10 mouse cellular contexts compared by ENCODE assay signal in the genomic region with DNA sequence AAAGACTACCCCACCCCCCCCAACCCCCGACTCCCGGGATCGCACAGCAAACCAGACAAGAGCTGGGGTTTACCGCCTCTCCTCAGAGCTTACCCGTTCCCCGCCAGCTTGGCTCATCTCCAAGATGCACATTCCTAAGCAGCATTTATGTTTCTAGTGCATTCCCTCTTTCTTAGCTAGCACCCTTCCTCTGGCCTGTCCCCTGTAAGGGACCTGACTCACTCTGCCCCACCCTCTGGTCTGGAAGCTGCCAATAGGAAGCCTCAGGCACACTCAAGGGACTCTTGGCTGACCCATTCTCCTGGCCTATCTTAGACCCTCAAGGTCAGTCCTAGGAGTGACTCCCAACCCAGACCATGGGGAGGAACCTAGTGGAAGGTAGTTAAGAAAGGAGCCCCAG. TPM values are rescaled to one million over a fixed set of nuclear protein-coding genes. Genes with fewer than 3 reads are reported as not detected.
DNase-seq lines count a peak whose midpoint lies in the region; ATAC-seq and TF ChIP-seq lines count a peak whose summit lies in the region.
"Had no signal": no experiment of that assay in that cellular context is flagged by ENCODE, and none has a peak within 500 bp of the region (broad histone marks: within the 10 kb centered on the region; RNA-seq: fewer than 3 reads in every experiment).

No protein-coding gene starts in this region.

- no peaks in the 10 kb centered on the region for H3K9me3 ChIP-seq in heart, postnatal 0 days (replicated peaks; ENCODE audit: control insufficient read depth, low read length)
- H3K9me3 ChIP-seq in ES-E14 (ENCODE audit: control insufficient read depth, insufficient read depth, low read depth, low read length): no peaks in the 10 kb centered on the region
- no peaks in the 10 kb centered on the region for H3K9me3 ChIP-seq in limb, embryonic 15.5 days

- TF ChIP-seq EP300 in heart, postnatal 0 days (IDR thresholded peaks at IDR 0.05; ENCODE audit: low read depth): no peak

- peak; percentile 27 for DNase-seq in heart, postnatal 0 days (ENCODE audit: low spot score)
- DNase-seq in heart, postnatal 14 days: no peak
- DNase-seq in ES-E14 (ENCODE audit: low read depth, low spot score): no peak
- no peak for DNase-seq in layer of hippocampus, adult 18-20 months (ENCODE audit: low spot score in 2 of 2)
- DNase-seq in right cerebral cortex, adult 18-20 months: no peak
- no peak for DNase-seq in cerebellum, adult 9-11 months
- DNase-seq: gastrocnemius, postnatal 10 days had no signal

- peaks cover 28% of the 10 kb centered on the region for H3K4me1 ChIP-seq in heart, postnatal 0 days (ENCODE audit: control insufficient read depth, insufficient read depth)
- peaks cover 6 to 15% of the 10 kb centered on the region in 2 experiments for H3K4me1 ChIP-seq in ES-E14 (ENCODE audit: control insufficient read depth in 2 of 2, insufficient read depth in 2 of 2, low read length in 2 of 2, poor library complexity in 1 of 2)
- H3K4me1 ChIP-seq in embryonic fibroblast, embryonic 13.5 days (ENCODE audit: control insufficient read depth, insufficient read depth, low read length): peaks cover 7% of the 10 kb centered on the region
- H3K4me1 ChIP-seq in limb, embryonic 15.5 days: peaks cover 35% of the 10 kb centered on the region

- peaks cover 25% of the 10 kb centered on the region for H3K36me3 ChIP-seq in heart, postnatal 0 days (replicated peaks; ENCODE audit: control insufficient read depth, insufficient read depth, low read length)
- H3K36me3 ChIP-seq in ES-E14 (ENCODE audit: control insufficient read depth, insufficient read depth, low read length, poor library complexity, severe bottlenecking): peaks cover 30% of the 10 kb centered on the region
- peaks cover 30% of the 10 kb centered on the region for H3K36me3 ChIP-seq in limb, embryonic 15.5 days

- WGBS in heart, postnatal 0 days: 21% methylated on average over 6 of the region's 6 CpGs
- 4% methylated on average over 6 of the region's 6 CpGs for WGBS in limb, embryonic 15.5 days

- no peak overlapping the region for H3K27ac ChIP-seq in heart, postnatal 0 days (ENCODE audit: low read depth)
- no peak overlapping the region for H3K27ac ChIP-seq in ES-E14 (ENCODE audit: insufficient read depth, low read depth, low read length, poor library complexity, severe bottlenecking)
- no peak overlapping the region; the same call in 1 of the 2 replicates for H3K27ac ChIP-seq in embryonic fibroblast, embryonic 13.5 days (ENCODE audit: insufficient read depth, low read length)
- peak overlapping the region; percentile 47; the same call in 1 of the 2 replicates for H3K27ac ChIP-seq in limb, embryonic 15.5 days
- H3K27ac ChIP-seq: liver, embryonic 14.5 days had no signal

- peak; percentile 27; the same call in 1 of the 2 replicates for TF ChIP-seq POLR2A in embryonic fibroblast, embryonic 13.5 days (IDR thresholded peaks at IDR 0.05; ENCODE audit: low read depth, low read length)

- H3K4me3 ChIP-seq in heart, postnatal 0 days (ENCODE audit: low read depth, low read length): no peak overlapping the region
- H3K4me3 ChIP-seq in ES-E14 (ENCODE audit: insufficient read depth in 1 of 2, low read depth in 1 of 2, low read length in 2 of 2, poor library complexity in 1 of 2, severe bottlenecking in 1 of 2): peak overlapping the region; percentile 35 to 54; a peak in 3 of 4 replicates
- no peak overlapping the region for H3K4me3 ChIP-seq in embryonic fibroblast, embryonic 13.5 days (ENCODE audit: insufficient read depth, low read length)
- H3K4me3 ChIP-seq in limb, embryonic 15.5 days: peak overlapping the region; percentile 66

- no peak for TF ChIP-seq CTCF in heart, postnatal 0 days (IDR thresholded peaks at IDR 0.05; ENCODE audit: low read depth)
- TF ChIP-seq CTCF in embryonic fibroblast, embryonic 13.5 days (IDR thresholded peaks at IDR 0.05; ENCODE audit: borderline replicate concordance, insufficient read depth, low read length): no peak

- ATAC-seq in heart, postnatal 0 days (ENCODE audit: insufficient read depth, low read depth): no peak
- ATAC-seq in limb, embryonic 15.5 days (ENCODE audit: insufficient number of reproducible peaks, low FRiP score, low TSS enrichment, low read depth): no peak

- peak overlapping the region; percentile 8; the same call in 1 of the 2 replicates for H3K4me2 ChIP-seq in heart, postnatal 0 days (ENCODE audit: low read depth, low read length)
- peak overlapping the region; percentile 91 for H3K4me2 ChIP-seq in limb, embryonic 15.5 days

- H3K9ac ChIP-seq in heart, postnatal 0 days (replicated peaks; ENCODE audit: low read depth, low read length): no peak overlapping the region
- H3K9ac ChIP-seq in ES-E14 (ENCODE audit: insufficient read depth, low read depth, low read length, poor library complexity, severe bottlenecking): peak overlapping the region; percentile 28
- H3K9ac ChIP-seq in limb, embryonic 15.5 days: no peak overlapping the region
- H3K9ac ChIP-seq: liver, embryonic 14.5 days had no signal

- in situ Hi-C loops in ES-E14 (cut with MboI; ENCODE audit: low sequenced_read_pairs in 2 of 2, unreplicated experiment in 2 of 2): no loop called here

- H3K27me3 ChIP-seq in heart, postnatal 0 days (ENCODE audit: control insufficient read depth, insufficient read depth, low read length): no peaks in the 10 kb centered on the region; the same call in 1 of the 2 replicates
- no peaks in the 10 kb centered on the region; the same call in 1 of the 2 replicates for H3K27me3 ChIP-seq in limb, embryonic 15.5 days

- intact Hi-C loops in heart, postnatal 14 days (cut with DNase I): no loop called here

TF ChIP-seq in ES-E14, 5 proteins besides CTCF, POLR2A, EP300 and RAD21:
- TF ChIP-seq HCFC1 (IDR thresholded peaks at IDR 0.05; ENCODE audit: borderline replicate concordance, insufficient read depth, low read length) (no peak), ZNF384 (IDR thresholded peaks at IDR 0.05; ENCODE audit: low read depth, low read length) (no peak), ZC3H11A (IDR thresholded peaks at IDR 0.05; ENCODE audit: borderline replicate concordance, low read depth, low read length) (no peak), MAFK (IDR thresholded peaks at IDR 0.05; ENCODE audit: insufficient read depth, low read depth, low read length) (no peak), CHD2 (IDR thresholded peaks at IDR 0.05; ENCODE audit: low read depth, low read length) (no peak)

RNA-seq across cellular contexts. Expression of a gene that starts 2.6 kb away (rescaled TPM):
- total RNA-seq in heart, postnatal 0 days (2014; rRNA removed; ENCODE audit: low replicate concordance): 1,554 and 1,749 TPM in 2 replicates
- polyA plus RNA-seq in heart, postnatal 0 days (2015; fragmentation: Nextera tagmentation; extraction: Ambion mirVana): 1,293 and 1,345 TPM in 2 replicates
- total RNA-seq in heart, postnatal 14 days (2021): 1,000 to 10,000 TPM; 1,290 to 1,409 TPM
- 435 and 871 TPM in 2 replicates for total RNA-seq in ES-E14 (2012; rRNA removed)
- polyA plus RNA-seq in embryonic fibroblast, embryonic 13.5 days (2011; ENCODE audit: insufficient read length, low read depth, missing spikeins): 21.8 and 23.1 TPM in 2 replicates
- polyA plus RNA-seq in limb, embryonic 15.5 days (2015; fragmentation: Nextera tagmentation; extraction: Ambion mirVana): 17.5 and 31.0 TPM in 2 replicates
- total RNA-seq in layer of hippocampus, adult 18-20 months (2021): 100 to 1,000 TPM; 376 to 396 TPM

RNA-seq across cellular contexts. Expression of a gene that starts 6.0 kb away (rescaled TPM):
- 13.7 and 29.4 TPM in 2 replicates for total RNA-seq in heart, postnatal 0 days (2014; rRNA removed; ENCODE audit: low replicate concordance)
- 12.6 and 15.4 TPM in 2 replicates for polyA plus RNA-seq in heart, postnatal 0 days (2015; fragmentation: Nextera tagmentation; extraction: Ambion mirVana)
- 1 to 10 TPM; 5.0 to 9.7 TPM for total RNA-seq in heart, postnatal 14 days (2021)
- 52.4 and 137 TPM in 2 replicates for total RNA-seq in ES-E14 (2012; rRNA removed)
- 69.2 and 71.0 TPM in 2 replicates for polyA plus RNA-seq in embryonic fibroblast, embryonic 13.5 days (2011; ENCODE audit: insufficient read length, low read depth, missing spikeins)
- polyA plus RNA-seq in limb, embryonic 15.5 days (2015; fragmentation: Nextera tagmentation; extraction: Ambion mirVana): 205 and 245 TPM in 2 replicates
- 1 to 10 TPM; 1.8 to 2.1 TPM for total RNA-seq in layer of hippocampus, adult 18-20 months (2021)

RNA-seq across cellular contexts. Expression of a gene that starts 8.9 kb away (rescaled TPM):
- 45.7 and 51.2 TPM in 2 replicates for total RNA-seq in heart, postnatal 0 days (2014; rRNA removed; ENCODE audit: low replicate concordance)
- 63.9 and 65.7 TPM in 2 replicates for polyA plus RNA-seq in heart, postnatal 0 days (2015; fragmentation: Nextera tagmentation; extraction: Ambion mirVana)
- total RNA-seq in heart, postnatal 14 days (2021): 10 to 100 TPM; 26.1 to 29.1 TPM
- total RNA-seq in ES-E14 (2012; rRNA removed): 75.3 and 84.4 TPM in 2 replicates
- 56.2 and 77.9 TPM in 2 replicates for polyA plus RNA-seq in embryonic fibroblast, embryonic 13.5 days (2011; ENCODE audit: insufficient read length, low read depth, missing spikeins)
- polyA plus RNA-seq in limb, embryonic 15.5 days (2015; fragmentation: Nextera tagmentation; extraction: Ambion mirVana): 185 and 188 TPM in 2 replicates
- 10 to 100 TPM; 80.3 to 85.0 TPM for total RNA-seq in layer of hippocampus, adult 18-20 months (2021)

RNA-seq across cellular contexts. Expression of a gene that starts 10.2 kb away (rescaled TPM):
- not detected in 2 replicates for total RNA-seq in heart, postnatal 0 days (2014; rRNA removed; ENCODE audit: low replicate concordance)
- polyA plus RNA-seq in heart, postnatal 0 days (2015; fragmentation: Nextera tagmentation; extraction: Ambion mirVana): 0.31 and 0.32 TPM in 2 replicates
- under 1 TPM in 1 of 2 experiments, not detected in 1; 0.24 TPM for total RNA-seq in heart, postnatal 14 days (2021)
- total RNA-seq in ES-E14 (2012; rRNA removed): 1.1 and 2.9 TPM in 2 replicates
- polyA plus RNA-seq in embryonic fibroblast, embryonic 13.5 days (2011; ENCODE audit: insufficient read length, low read depth, missing spikeins): 0.74 TPM in 1 of 2 replicates, not detected in the other
- polyA plus RNA-seq in limb, embryonic 15.5 days (2015; fragmentation: Nextera tagmentation; extraction: Ambion mirVana): 0.41 TPM in 1 of 2 replicates, not detected in the other
- under 1 TPM; 0.28 to 0.89 TPM for total RNA-seq in layer of hippocampus, adult 18-20 months (2021)

RNA-seq across cellular contexts. Expression of a gene that starts 12.6 kb away (rescaled TPM):
- total RNA-seq in heart, postnatal 0 days (2014; rRNA removed; ENCODE audit: low replicate concordance): 1.3 TPM in 1 of 2 replicates, not detected in the other
- 0.22 and 0.73 TPM in 2 replicates for polyA plus RNA-seq in heart, postnatal 0 days (2015; fragmentation: Nextera tagmentation; extraction: Ambion mirVana)
- under 1 TPM in 1 of 2 experiments, not detected in 1; 0.65 TPM for total RNA-seq in heart, postnatal 14 days (2021)
- total RNA-seq in ES-E14 (2012; rRNA removed): 0.98 and 1.5 TPM in 2 replicates
- not detected in 2 replicates for polyA plus RNA-seq in embryonic fibroblast, embryonic 13.5 days (2011; ENCODE audit: insufficient read length, low read depth, missing spikeins)
- 1.1 TPM in 2 replicates for polyA plus RNA-seq in limb, embryonic 15.5 days (2015; fragmentation: Nextera tagmentation; extraction: Ambion mirVana)
- not detected for total RNA-seq in layer of hippocampus, adult 18-20 months (2021)

Comparison
In these comparisons a context has a peak if more than half of its experiments do, and no peak if none do; other contexts are left out.
1. H3K4me3 ChIP-seq: peak in ES-E14 (2 of 2) and limb, embryonic 15.5 days (single experiment); none in heart, postnatal 0 days (single experiment) and embryonic fibroblast, embryonic 13.5 days (single experiment).